Mouse (Mus musculus) kidney, adult 2 months (tissue): ENCODE results near the gene Ern2.

ENCODE experiments used
- CTCF ChIP-seq: fragments of 200-500 bp; conservative IDR thresholded peaks from 2 replicates; pipeline ENCODE4 v1.5.1; 2011; ENCODE audit warnings: low read depth, mild to moderate bottlenecking, control low read depth, low read length, moderate library complexity, mixed read lengths; ENCODE audit not compliant: insufficient read depth, insufficient read length
- POLR2A ChIP-seq: fragments of 200-500 bp; IDR thresholded peaks from one replicate; pipeline ENCODE4 v1.6.1; 2011; ENCODE audit warnings: low read depth, low read length, control low read depth

GRCm38 (mm10) chr7:122152473-122152872 lies 33.5 kb downstream of the Ern2 start:
- TF ChIP-seq CTCF (no peak), POLR2A (no peak)
